Mouse (Mus musculus) urinary bladder, postnatal 14 days (tissue): ENCODE measurements around the gene Upp2.

Experiments used
- DNase-seq: peaks from one replicate; pipeline ENCODE4 v3.0.0; 2021; ENCODE audit warnings: low spot score

The Upp2 gene

GRCm38 (mm10) chr2:58672520-58672919 is 105.4 kb downstream of the Upp2 start:
- no peak for DNase-seq

- no peak for DNase-seq
These were observed 112.9 kb downstream of the Upp2 start for GRCm38 (mm10) chr2:58679968-58680367.

GRCm38 (mm10) chr2:58680794-58681193 is 113.7 kb downstream of the Upp2 start:
- DNase-seq, result peak; percentile 76

GRCm38 (mm10) chr2:58681394-58681793 is 114.3 kb downstream of the Upp2 start:
- DNase-seq, result no peak

GRCm38 (mm10) chr2:58697501-58697900 is 130.4 kb downstream of the Upp2 start:
- DNase-seq, result no peak

- DNase-seq, result peak; percentile 85
These were observed 132.8 kb downstream of the Upp2 start for GRCm38 (mm10) chr2:58699931-58700330.

GRCm38 (mm10) chr2:58700354-58700753 is 133.3 kb downstream of the Upp2 start:
- DNase-seq, result peak; percentile 41

- DNase-seq, result no peak
These were observed 134.5 kb downstream of the Upp2 start for GRCm38 (mm10) chr2:58701627-58702026.

GRCm38 (mm10) chr2:58703226-58703625 is 136.1 kb downstream of the Upp2 start:
- no peak for DNase-seq

GRCm38 (mm10) chr2:58703646-58704045 is 136.5 kb downstream of the Upp2 start:
- no peak for DNase-seq

GRCm38 (mm10) chr2:58704576-58704975 is 137.5 kb downstream of the Upp2 start:
- DNase-seq, result peak; percentile 41

- DNase-seq, result no peak
These were observed 140.6 kb downstream of the Upp2 start for GRCm38 (mm10) chr2:58707676-58708075.

GRCm38 (mm10) chr2:58710234-58710633 is 143.1 kb downstream of the Upp2 start:
- DNase-seq, result no peak

GRCm38 (mm10) chr2:58711049-58711448 is 144.0 kb downstream of the Upp2 start:
- DNase-seq, result no peak

GRCm38 (mm10) chr2:58711491-58711890 is 144.4 kb downstream of the Upp2 start:
- no peak for DNase-seq

- DNase-seq, result peak; percentile 35
These were observed 144.8 kb downstream of the Upp2 start for GRCm38 (mm10) chr2:58711935-58712334.

- no peak for DNase-seq
These were observed 150.8 kb downstream of the Upp2 start for GRCm38 (mm10) chr2:58717898-58718297.

GRCm38 (mm10) chr2:58737192-58737820 is 170.2 kb downstream of the Upp2 start:
- no peak for DNase-seq

- no peak for DNase-seq
These were observed 174.1 kb downstream of the Upp2 start for GRCm38 (mm10) chr2:58741213-58741612.

- no peak for DNase-seq
These were observed 174.9 kb downstream of the Upp2 start for GRCm38 (mm10) chr2:58742026-58742425.

GRCm38 (mm10) chr2:58743446-58743845 is 176.3 kb downstream of the Upp2 start:
- DNase-seq, result no peak

GRCm38 (mm10) chr2:58747483-58748229 is 180.6 kb downstream of the Upp2 start:
- no peak for DNase-seq

GRCm38 (mm10) chr2:58748296-58748695 is 181.2 kb downstream of the Upp2 start:
- DNase-seq, result no peak

GRCm38 (mm10) chr2:58752891-58753290 is 185.8 kb downstream of the Upp2 start:
- no peak for DNase-seq
